Mouse (Mus musculus) stomach, postnatal 0 days (tissue): ENCODE data around the gene Slc25a18.

Experiments
- CTCF ChIP-seq: IDR thresholded peaks from 2 replicates; pipeline ENCODE4 v1.5.1; 2016; ENCODE audit warnings: antibody characterized with exemption, low read depth, mild to moderate bottlenecking, moderate library complexity
- EP300 ChIP-seq: optimal IDR thresholded peaks from 2 replicates; pipeline ENCODE3; 2016; ENCODE audit warnings: antibody characterized with exemption

- TF ChIP-seq CTCF = no peak
- no peak for TF ChIP-seq EP300
Observed at GRCm38 (mm10) chr6:120807738-120808081, 34.3 kb downstream of the Slc25a18 start.
